Mouse (Mus musculus) Patski (cell line): ENCODE data around the gene Hist2h2ab. TPM values are rescaled to one million over a fixed set of nuclear protein-coding genes. Genes with fewer than 3 reads are reported as not detected.
"Not testable (repeated sequence)": the region's sequence is repeated elsewhere in the genome, so short reads cannot be mapped to it uniquely, and the experiment has no call there.

ENCODE experiments used
- ATAC-seq: fragments of 100-300 bp; one replicate; pipeline ENCODE4 v1.8.0; 2021
- CTCF ChIA-PET: fragments of 350-600 bp; sonication (Branson Sonifier 250); formaldehyde crosslinking; loops from one replicate; lab custom pipeline; 2022; ENCODE audit warnings: inconsistent platforms; lab: Charles Lee
- POLR2A ChIA-PET: fragments of 350-600 bp; sonication (Branson Sonifier 250); formaldehyde crosslinking; loops from one replicate; lab custom pipeline; 2022; ENCODE audit warnings: antibody characterized with exemption, inconsistent platforms; lab: Charles Lee
- DNase-seq: peaks from one replicate; pipeline ENCODE4 v3.0.0-alpha.2; 2011; ENCODE audit warnings: low read depth, low spot score
- H3K27me3 ChIP-seq: fragments of 371-371 bp; one replicate; pipeline ENCODE4 v1.5.1; 2021
- CTCF ChIP-seq: fragments of 100-300 bp; IDR thresholded peaks from one replicate; pipeline ENCODE4 v1.5.1; 2021
- in situ Hi-C: fragments of 300-500 bp; cut with MboI; formaldehyde crosslinking; loops from 3 replicates; pipeline ENCODE4 v1.11.1; 2018; ENCODE audit warnings: low pct_unique_long_range_greater_than_20kb, mixed read lengths
- polyA plus RNA-seq: library from polyadenylated mRNA; unstranded; gene quantifications from one replicate; pipeline ENCODE4 v1.2.3, GENCODE M21; 2021

Gene Hist2h2ab
- polyA plus RNA-seq, 1 experiment from 2014 or later: 1.0 TPM

GRCm38 (mm10) chr3:96240799-96241197 is 21.1 kb downstream of the Hist2h2ab start:
- no peak for DNase-seq
- ChIA-PET CTCF (interaction anchor here (0.9 to 1.3 kb wide), 4 partner anchors 14 to 84 kb away, joined by 3 read pairs; no protein-coding TSS in a partner anchor), POLR2A (interaction anchor here (1.4 to 5.3 kb wide), 2 partner anchors 21 to 28 kb away, joined by 3 to 56 read pairs; partner anchors contain the start of genes Bola1, Hist2h2ab, Hist2h2ac and Hist2h2bb)
- no peaks in the 10 kb centered on the region for H3K27me3 ChIP-seq
- TF ChIP-seq CTCF: no peak
- in situ Hi-C loops: no loop called here
- no peak for ATAC-seq

GRCm38 (mm10) chr3:96243921-96244572 is 24.4 kb downstream of the Hist2h2ab start:
- no peak for TF ChIP-seq CTCF
- DNase-seq (no peak), ATAC-seq (no peak)
- ChIA-PET POLR2A (interaction anchor here (0.7 to 5.3 kb wide), 10 partner anchors 15 to 82 kb away, joined by 3 to 56 read pairs (median 4); partner anchors contain the start of genes Bola1, Hist2h2ab, Hist2h2ac and Hist2h2bb), CTCF (interaction anchor here (0.7 to 2.4 kb wide), 7 partner anchors 18 to 178 kb away, joined by 3 to 12 read pairs (median 7); partner anchors contain the start of genes Bola1, Hist2h2ab, Hist2h2ac and Hist2h2bb)
- in situ Hi-C loops: no loop called here
- no peaks in the 10 kb centered on the region for H3K27me3 ChIP-seq

GRCm38 (mm10) chr3:96245003-96245886 is 25.6 kb downstream of the Hist2h2ab start, which contains the start of gene Hist2h2aa1:
Gene Hist2h2aa1 (plus strand): TSS chr3:96245497.
- peak; percentile 68 for ATAC-seq
- peak; percentile 66 for DNase-seq
- in situ Hi-C loops, H3K27me3 ChIP-seq: not testable (repeated sequence)
- POLR2A ChIA-PET: interaction anchor here (0.9 to 5.3 kb wide), 6 partner anchors 16 to 49 kb away, joined by 3 to 56 read pairs (median 6); partner anchors contain the start of genes Bola1, Hist2h2ab, Hist2h2ac and Hist2h2bb
- CTCF ChIA-PET: interaction anchor here (1.2 to 2.4 kb wide), 2 partner anchors 14 to 179 kb away, joined by 3 to 11 read pairs; no protein-coding TSS in a partner anchor

DNA sequence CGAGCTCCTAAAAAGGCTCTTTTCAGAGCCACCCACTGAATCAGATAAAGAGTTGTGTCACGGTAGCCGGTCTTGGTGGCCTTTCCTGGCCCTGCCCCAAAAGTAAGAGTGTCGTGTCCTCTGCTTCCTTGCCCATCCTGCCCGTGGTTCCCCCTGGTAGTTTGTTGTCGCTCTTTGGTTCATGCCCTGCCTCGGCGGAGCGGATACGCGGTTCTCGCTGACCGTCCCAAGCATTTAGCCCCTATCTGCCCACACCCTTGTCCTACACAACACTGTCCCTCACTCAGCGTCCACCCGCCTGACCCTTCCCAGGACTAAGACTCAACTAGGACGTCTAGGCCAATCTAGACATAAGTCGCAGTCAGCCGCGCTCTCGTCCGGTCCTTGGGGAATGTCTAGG is 26.4 kb downstream of the Hist2h2ab start:
- in situ Hi-C loops, DNase-seq, H3K27me3 ChIP-seq, CTCF ChIA-PET, ATAC-seq, POLR2A ChIA-PET: not testable (repeated sequence)

DNA sequence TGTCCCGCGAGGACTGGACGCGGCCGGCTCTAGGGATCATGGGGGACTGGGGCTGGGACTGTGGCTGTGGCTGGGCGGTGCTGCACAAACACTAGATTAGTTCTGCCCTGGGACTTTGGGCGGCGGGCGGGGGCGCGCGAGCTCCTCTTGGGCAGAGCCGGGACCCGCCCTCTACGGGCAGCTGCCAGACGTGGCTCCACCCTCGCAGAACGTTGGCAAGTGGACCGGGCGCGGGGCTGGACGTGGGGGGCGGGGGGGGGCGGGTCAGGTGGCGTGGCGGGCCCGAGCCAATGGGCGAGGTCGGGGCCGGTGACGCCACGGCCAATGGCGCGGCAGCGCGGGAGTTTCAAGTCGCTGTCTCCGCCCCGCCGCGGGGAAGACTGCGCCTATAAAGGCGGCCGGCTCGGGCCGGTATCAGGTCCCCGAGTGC is 26.8 kb downstream of the Hist2h2ab start, which contains the start of gene Hist2h3c1:
Gene Hist2h3c1, plus strand, starts transcription at position 259 of the 430 bp plus-strand sequence.
- ATAC-seq: peak; percentile 89
- in situ Hi-C loops, POLR2A ChIA-PET, CTCF ChIA-PET, H3K27me3 ChIP-seq, DNase-seq: not testable (repeated sequence)

- TF ChIP-seq CTCF: no peak
- ATAC-seq (no peak), DNase-seq (no peak)
- CTCF ChIA-PET: no interaction called here
- in situ Hi-C loops: no loop called here
- H3K27me3 ChIP-seq: no peaks in the 10 kb centered on the region
- POLR2A ChIA-PET: interaction anchor here (0.8 kb wide), 1 partner anchor 28 kb away, joined by 3 read pairs; the partner anchor contains the start of genes Bola1 and Hist2h2ab
These were observed 27.9 kb downstream of the Hist2h2ab start for GRCm38 (mm10) chr3:96247356-96248140.

DNA sequence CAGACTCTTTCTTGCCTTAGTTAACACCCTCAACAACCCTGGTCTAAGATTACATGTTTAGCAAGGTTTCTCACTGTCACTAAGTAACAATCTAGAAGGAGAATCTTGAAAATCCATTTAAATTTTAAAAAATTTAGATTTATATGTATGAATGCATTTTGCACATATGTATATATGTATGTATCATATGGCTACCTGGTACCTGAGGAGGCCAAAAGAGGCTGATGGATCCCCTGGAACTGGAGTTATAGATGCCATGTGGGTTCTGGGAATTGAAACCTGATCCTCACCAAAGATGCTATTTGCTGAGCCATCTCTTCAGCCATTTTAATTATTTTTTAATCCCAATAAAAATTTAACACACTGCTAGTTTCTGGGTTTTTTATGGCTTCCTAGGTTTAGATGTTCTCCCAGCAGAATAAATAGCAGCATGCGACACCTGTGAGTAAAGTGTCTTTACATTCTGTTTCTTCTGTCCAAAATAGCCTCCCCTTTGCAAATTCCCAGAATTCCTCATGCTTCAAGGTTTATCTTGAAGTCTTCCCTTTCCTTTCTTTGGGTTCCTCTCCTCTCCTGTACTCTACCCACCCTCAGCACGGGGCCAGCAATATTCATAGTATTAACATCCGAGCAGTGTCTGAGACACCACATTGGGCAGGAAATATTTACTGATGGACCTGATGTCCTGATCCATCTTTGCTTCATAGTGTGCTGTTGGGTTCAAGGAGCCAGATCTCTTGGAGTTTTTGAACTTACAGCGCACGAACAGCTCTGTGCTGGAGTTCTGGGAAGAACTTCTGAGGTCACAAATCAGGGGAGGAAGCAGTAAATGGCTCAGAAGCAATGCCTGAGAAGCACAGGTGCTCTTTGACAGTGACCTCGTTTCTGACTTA is 28.7 kb downstream of the Hist2h2ab start:
- POLR2A ChIA-PET: interaction anchor here (1.0 kb wide), 1 partner anchor 14 kb away, joined by 3 read pairs; no protein-coding TSS in a partner anchor

GRCm38 (mm10) chr3:96249034-96249345 is 29.3 kb downstream of the Hist2h2ab start:
- no peak for ATAC-seq
- TF ChIP-seq CTCF: no peak
- H3K27me3 ChIP-seq: no peaks in the 10 kb centered on the region
- POLR2A ChIA-PET: interaction anchor here (1.0 kb wide), 1 partner anchor 13 kb away, joined by 3 read pairs; no protein-coding TSS in a partner anchor
- no peak for DNase-seq
- CTCF ChIA-PET: interaction anchor here (1.1 kb wide), 1 partner anchor 13 kb away, joined by 5 read pairs; no protein-coding TSS in a partner anchor
- in situ Hi-C loops: no loop called here

More for the DNA sequence above, 28.7 kb downstream of the Hist2h2ab start:
- DNase-seq (no peak), ATAC-seq (no peak)
- CTCF ChIA-PET: interaction anchor here (1.1 kb wide), 1 partner anchor 13 kb away, joined by 5 read pairs; no protein-coding TSS in a partner anchor
- no peaks in the 10 kb centered on the region for H3K27me3 ChIP-seq
- TF ChIP-seq CTCF: no peak
- in situ Hi-C loops: no loop called here
